Mouse (Mus musculus) yolk sac, embryonic 10.5 days (tissue): ENCODE results near the gene Chid1.

Experiments
- DNase-seq: peaks from one replicate; pipeline ENCODE4 v3.0.0-alpha.2; 2017; ENCODE audit warnings: low spot score

The Chid1 gene

GRCm38 (mm10) chr7:141502556-141502905 is 37.1 kb downstream of the Chid1 start:
- DNase-seq: no peak

GRCm38 (mm10) chr7:141501820-141502555 is 37.7 kb downstream of the Chid1 start:
- no peak for DNase-seq

- no peak for DNase-seq
These were observed 42.1 kb downstream of the Chid1 start for GRCm38 (mm10) chr7:141497600-141497999.

GRCm38 (mm10) chr7:141495940-141496339 is 43.7 kb downstream of the Chid1 start:
- no peak for DNase-seq

GRCm38 (mm10) chr7:141495379-141495778 is 44.3 kb downstream of the Chid1 start:
- no peak for DNase-seq

GRCm38 (mm10) chr7:141493729-141494128 is 45.9 kb downstream of the Chid1 start:
- no peak for DNase-seq

GRCm38 (mm10) chr7:141492738-141493137 is 46.9 kb downstream of the Chid1 start:
- DNase-seq: no peak

- no peak for DNase-seq
These were observed 48.5 kb downstream of the Chid1 start for GRCm38 (mm10) chr7:141491151-141491550.

- no peak for DNase-seq
These were observed 52.5 kb downstream of the Chid1 start for GRCm38 (mm10) chr7:141487141-141487540.

- DNase-seq: no peak
These were observed 53.4 kb downstream of the Chid1 start for GRCm38 (mm10) chr7:141486239-141486638.

GRCm38 (mm10) chr7:141485606-141486005 is 54.1 kb downstream of the Chid1 start:
- no peak for DNase-seq

GRCm38 (mm10) chr7:141485186-141485585 is 54.5 kb downstream of the Chid1 start:
- DNase-seq: no peak

- no peak for DNase-seq
These were observed 55.2 kb downstream of the Chid1 start for GRCm38 (mm10) chr7:141484186-141485120.

- no peak for DNase-seq
These were observed 56.5 kb downstream of the Chid1 start for GRCm38 (mm10) chr7:141483114-141483653.

GRCm38 (mm10) chr7:141482531-141483024 is 57.1 kb downstream of the Chid1 start:
- DNase-seq: no peak

GRCm38 (mm10) chr7:141481498-141482401 is 57.9 kb downstream of the Chid1 start:
- DNase-seq: peak; percentile 57

- peak; percentile 52 for DNase-seq
These were observed 58.7 kb downstream of the Chid1 start for GRCm38 (mm10) chr7:141480842-141481497.

GRCm38 (mm10) chr7:141478270-141478748 is 61.3 kb downstream of the Chid1 start:
- DNase-seq: no peak

GRCm38 (mm10) chr7:141477578-141478269 is 61.9 kb downstream of the Chid1 start:
- DNase-seq: no peak

GRCm38 (mm10) chr7:141476981-141477370 is 62.7 kb downstream of the Chid1 start:
- no peak for DNase-seq
